In genomic region chr9:50533328-50533727, GRCm38 (mm10) we compare ENCODE assay signal across 13 mouse cellular contexts. TPM values are rescaled to one million over a fixed set of nuclear protein-coding genes. Genes with fewer than 3 reads are reported as not detected.
DNase-seq lines count a peak whose midpoint lies in the region; ATAC-seq lines count a peak whose summit lies in the region.
"Had no signal": no experiment of that assay in that cellular context is flagged by ENCODE, and none has a peak within 500 bp of the region (broad histone marks: within the 10 kb centered on the region; RNA-seq: fewer than 3 reads in every experiment).

No protein-coding gene starts in this region.

- no peak overlapping the region for H3K4me3 ChIP-seq in kidney, embryonic 14.5 days (ENCODE audit: low read length)
- H3K4me3 ChIP-seq in macrophage (ENCODE audit: inconsistent target): peak overlapping the region; percentile 17; the same call in 1 of the 2 replicates
- no peak overlapping the region for H3K4me3 ChIP-seq in stomach, embryonic 16.5 days (replicated peaks; ENCODE audit: low read length)
- H3K4me3 ChIP-seq: embryonic facial prominence, embryonic 12.5 days had no signal

- 80% methylated on average over 11 of the region's 11 CpGs for WGBS in kidney, embryonic 14.5 days
- 1% methylated on average over 11 of the region's 11 CpGs for WGBS in macrophage (ENCODE audit: missing documents)
- WGBS in stomach, embryonic 16.5 days: 69% methylated on average over 11 of the region's 11 CpGs

- H3K9me3 ChIP-seq in kidney, embryonic 14.5 days (ENCODE audit: control insufficient read depth, low read length): no peaks in the 10 kb centered on the region
- H3K9me3 ChIP-seq in stomach, embryonic 16.5 days (replicated peaks; ENCODE audit: control insufficient read depth, low read length): no peaks in the 10 kb centered on the region
- H3K9me3 ChIP-seq: embryonic facial prominence, embryonic 12.5 days had no signal

- no peak overlapping the region for H3K9ac ChIP-seq in kidney, embryonic 14.5 days (ENCODE audit: low read depth, low read length)
- H3K9ac ChIP-seq in stomach, embryonic 16.5 days (ENCODE audit: low read length): no peak overlapping the region
- H3K9ac ChIP-seq: embryonic facial prominence, embryonic 12.5 days; lung, embryonic 14.5 days had no signal

- H3K79me2 ChIP-seq in macrophage (ENCODE audit: inconsistent target): no peaks in the 10 kb centered on the region

- H3K27ac ChIP-seq in kidney, embryonic 14.5 days (ENCODE audit: low read depth, low read length): no peak overlapping the region
- peak overlapping the region; percentile 79 for H3K27ac ChIP-seq in macrophage
- H3K27ac ChIP-seq in stomach, embryonic 16.5 days (ENCODE audit: low read length): peak overlapping the region; percentile 38; the same call in 1 of the 2 replicates
- H3K27ac ChIP-seq: embryonic facial prominence, embryonic 12.5 days had no signal

- peak; percentile 32 for DNase-seq in kidney, adult 18-20 months
- DNase-seq in cerebellum, adult 11 months: no peak
- no peak for DNase-seq in c-Kit-positive CD71-positive TER-119-positive erythroid progenitor cells, embryonic 14.5 days (ENCODE audit: low spot score)
- DNase-seq in neural tube, embryonic 10.5 days (ENCODE audit: extremely low spot score, low spot score): no peak
- DNase-seq: adrenal gland, adult 8-10 months; kidney, postnatal 10 days; lung, embryonic 14.5 days had no signal

- H3K4me1 ChIP-seq in kidney, embryonic 14.5 days (ENCODE audit: control insufficient read depth, insufficient read depth, low read length): no peaks in the 10 kb centered on the region
- no peaks in the 10 kb centered on the region for H3K4me1 ChIP-seq in stomach, embryonic 16.5 days (ENCODE audit: control insufficient read depth, insufficient read depth, low read length)
- H3K4me1 ChIP-seq: embryonic facial prominence, embryonic 12.5 days had no signal

- H3K4me2 ChIP-seq in kidney, embryonic 14.5 days (replicated peaks; ENCODE audit: low read depth, low read length): no peak overlapping the region
- 0 out of 2 replicates have a peak overlapping the region, but pooled peaks have one; percentile 9 for H3K4me2 ChIP-seq in stomach, embryonic 16.5 days (ENCODE audit: low read depth, low read length)
- H3K4me2 ChIP-seq: embryonic facial prominence, embryonic 12.5 days; lung, embryonic 14.5 days had no signal

- H3K36me3 ChIP-seq in kidney, embryonic 14.5 days (ENCODE audit: control insufficient read depth, insufficient read depth, low read length): no peaks in the 10 kb centered on the region
- no peaks in the 10 kb centered on the region for H3K36me3 ChIP-seq in macrophage (ENCODE audit: inconsistent target)
- H3K36me3 ChIP-seq in stomach, embryonic 16.5 days (ENCODE audit: control insufficient read depth, insufficient read depth, low read length): no peaks in the 10 kb centered on the region
- H3K36me3 ChIP-seq: embryonic facial prominence, embryonic 12.5 days had no signal

- no peaks in the 10 kb centered on the region for H3K27me3 ChIP-seq in kidney, embryonic 14.5 days (ENCODE audit: control insufficient read depth, insufficient read depth, low read length)
- H3K27me3 ChIP-seq in stomach, embryonic 16.5 days (ENCODE audit: control insufficient read depth, insufficient read depth, low read length): no peaks in the 10 kb centered on the region
- H3K27me3 ChIP-seq: embryonic facial prominence, embryonic 12.5 days had no signal

- ATAC-seq in kidney, embryonic 14.5 days (ENCODE audit: low FRiP score, low TSS enrichment): no peak
- peak; percentile 59 for ATAC-seq in common myeloid progenitor, adult 5-6 weeks (replicated peaks; ENCODE audit: low read depth, poor library complexity, severe bottlenecking)
- no peak for ATAC-seq in stomach, embryonic 16.5 days (ENCODE audit: insufficient read depth, low FRiP score)

RNA-seq across cellular contexts. Expression of gene Pts, which starts 4.8 kb away (rescaled TPM):
- polyA plus RNA-seq in kidney, embryonic 14.5 days (2014; fragmentation: Nextera tagmentation; extraction: Ambion mirVana): 85.3 and 89.4 TPM in 2 replicates
- 73.1 and 89.3 TPM in 2 replicates for total RNA-seq in common myeloid progenitor, adult 5-6 weeks (2017)
- 100 to 1,000 TPM in 8 of 26 experiments, 10 to 100 TPM in 18; 25.2 to 139 (median 70.7) TPM for total RNA-seq in macrophage (2018; cell fraction: chromatin; rRNA removed)
- total RNA-seq in macrophage (2018; cell fraction: cytosol; rRNA removed): 10 to 100 TPM; 34.1 to 70.9 (median 47.9) TPM
- total RNA-seq in macrophage (2018; cell fraction: nucleus; rRNA removed): 100 to 1,000 TPM in 4 of 26 experiments, 10 to 100 TPM in 22; 25.2 to 114 (median 53.9) TPM
- 36.6 to 64.4 TPM (median 48.4 TPM) in 3 replicates for polyA plus RNA-seq in macrophage (2018)
- polyA plus RNA-seq in stomach, embryonic 16.5 days (2015; fragmentation: Nextera tagmentation; extraction: Ambion mirVana): 85.1 and 91.8 TPM in 2 replicates

RNA-seq across cellular contexts. Expression of gene Il18, which starts 21.3 kb away (rescaled TPM):
- polyA plus RNA-seq in kidney, embryonic 14.5 days (2014; fragmentation: Nextera tagmentation; extraction: Ambion mirVana): 0.88 and 1.2 TPM in 2 replicates
- 4.4 and 7.5 TPM in 2 replicates for total RNA-seq in common myeloid progenitor, adult 5-6 weeks (2017)
- total RNA-seq in macrophage (2018; cell fraction: chromatin; rRNA removed): 100 to 1,000 TPM in 5 of 26 experiments, 10 to 100 TPM in 21; 34.1 to 153 (median 64.9) TPM
- 10 to 100 TPM; 37.4 to 86.6 (median 53.3) TPM for total RNA-seq in macrophage (2018; cell fraction: cytosol; rRNA removed)
- 100 to 1,000 TPM in 12 of 26 experiments, 10 to 100 TPM in 14; 60.0 to 188 (median 98.9) TPM for total RNA-seq in macrophage (2018; cell fraction: nucleus; rRNA removed)
- polyA plus RNA-seq in macrophage (2018): 44.2 to 59.1 TPM (median 54.5 TPM) in 3 replicates
- polyA plus RNA-seq in stomach, embryonic 16.5 days (2015; fragmentation: Nextera tagmentation; extraction: Ambion mirVana): 21.1 and 24.3 TPM in 2 replicates

RNA-seq across cellular contexts. Expression of gene Bco2, which starts 21.7 kb away (rescaled TPM):
- polyA plus RNA-seq in kidney, embryonic 14.5 days (2014; fragmentation: Nextera tagmentation; extraction: Ambion mirVana): 0.16 TPM in 1 of 2 replicates, not detected in the other
- total RNA-seq in common myeloid progenitor, adult 5-6 weeks (2017): not detected in 2 replicates
- 10 to 100 TPM in 1 of 26 experiments, 1 to 10 TPM in 25; 1.1 to 11.6 (median 5.2) TPM for total RNA-seq in macrophage (2018; cell fraction: chromatin; rRNA removed)
- total RNA-seq in macrophage (2018; cell fraction: cytosol; rRNA removed): 1 to 10 TPM; 2.7 to 9.2 (median 3.9) TPM
- total RNA-seq in macrophage (2018; cell fraction: nucleus; rRNA removed): 10 to 100 TPM in 7 of 26 experiments, 1 to 10 TPM in 19; 2.2 to 12.8 (median 5.7) TPM
- polyA plus RNA-seq in macrophage (2018): 2.7 to 3.6 TPM (median 2.9 TPM) in 3 replicates
- polyA plus RNA-seq in stomach, embryonic 16.5 days (2015; fragmentation: Nextera tagmentation; extraction: Ambion mirVana): 2.0 and 2.2 TPM in 2 replicates

RNA-seq across cellular contexts. Expression of gene Tex12, which starts 27.8 kb away (rescaled TPM):
- not detected in 2 replicates for polyA plus RNA-seq in kidney, embryonic 14.5 days (2014; fragmentation: Nextera tagmentation; extraction: Ambion mirVana)
- total RNA-seq in common myeloid progenitor, adult 5-6 weeks (2017): not detected in 2 replicates
- total RNA-seq in macrophage (2018; cell fraction: chromatin; rRNA removed): 1 to 10 TPM in 1 of 26 experiments, not detected in 25; 2.0 TPM
- total RNA-seq in macrophage (2018; cell fraction: cytosol; rRNA removed): under 1 TPM in 7 of 26 experiments, not detected in 19; 0.14 to 0.47 (median 0.19) TPM
- under 1 TPM in 1 of 26 experiments, not detected in 25; 0.53 TPM for total RNA-seq in macrophage (2018; cell fraction: nucleus; rRNA removed)
- not detected in 3 replicates for polyA plus RNA-seq in macrophage (2018)
- polyA plus RNA-seq in stomach, embryonic 16.5 days (2015; fragmentation: Nextera tagmentation; extraction: Ambion mirVana): 0.13 TPM in 1 of 2 replicates, not detected in the other
- total RNA-seq: adrenal gland, adult 8-10 months; heart, adult 18-20 months had no signal
- polyA plus RNA-seq: embryonic facial prominence, embryonic 12.5 days; lung, embryonic 14.5 days had no signal

RNA-seq across cellular contexts. Expression of gene Plet1, which starts 39.0 kb away (rescaled TPM):
- 32.1 and 36.7 TPM in 2 replicates for polyA plus RNA-seq in kidney, embryonic 14.5 days (2014; fragmentation: Nextera tagmentation; extraction: Ambion mirVana)
- total RNA-seq in common myeloid progenitor, adult 5-6 weeks (2017): not detected in 2 replicates
- total RNA-seq in macrophage (2018; cell fraction: chromatin; rRNA removed): not detected
- total RNA-seq in macrophage (2018; cell fraction: cytosol; rRNA removed): 1 to 10 TPM in 1 of 26 experiments, under 1 TPM in 3, not detected in 22; 0.06 to 1.3 (median 0.38) TPM
- total RNA-seq in macrophage (2018; cell fraction: nucleus; rRNA removed): under 1 TPM in 3 of 26 experiments, not detected in 23; 0.35 to 0.93 (median 0.36) TPM
- not detected in 3 replicates for polyA plus RNA-seq in macrophage (2018)
- polyA plus RNA-seq in stomach, embryonic 16.5 days (2015; fragmentation: Nextera tagmentation; extraction: Ambion mirVana): 17.9 and 25.0 TPM in 2 replicates

Comparison
In these comparisons a context has a peak if more than half of its experiments do, and no peak if none do; other contexts are left out.
1. RNA of gene Il18, which starts 21.3 kb away (polyA plus RNA-seq): 44.2 to 59.1 TPM in macrophage and 21.1 to 24.3 TPM in stomach, embryonic 16.5 days; 0.88 to 1.2 TPM in kidney, embryonic 14.5 days; every median in the first group is over 10 times any median in the second.